Mouse (Mus musculus) cerebellum, adult (tissue): ENCODE measurements around the gene Slc13a1.
"Not testable (repeated sequence)": the region's sequence is repeated elsewhere in the genome, so short reads cannot be mapped to it uniquely, and the experiment has no call there.

Experiments used
- ATAC-seq: cut with Nextera tagmentation; 2 replicates; pipeline ENCODE4 v1.9.2; 2017; ENCODE audit warnings: mild to moderate bottlenecking, moderate library complexity, mixed read lengths; ENCODE audit not compliant: insufficient number of reproducible peaks, low FRiP score, low TSS enrichment

Slc13a1 gene

DNA sequence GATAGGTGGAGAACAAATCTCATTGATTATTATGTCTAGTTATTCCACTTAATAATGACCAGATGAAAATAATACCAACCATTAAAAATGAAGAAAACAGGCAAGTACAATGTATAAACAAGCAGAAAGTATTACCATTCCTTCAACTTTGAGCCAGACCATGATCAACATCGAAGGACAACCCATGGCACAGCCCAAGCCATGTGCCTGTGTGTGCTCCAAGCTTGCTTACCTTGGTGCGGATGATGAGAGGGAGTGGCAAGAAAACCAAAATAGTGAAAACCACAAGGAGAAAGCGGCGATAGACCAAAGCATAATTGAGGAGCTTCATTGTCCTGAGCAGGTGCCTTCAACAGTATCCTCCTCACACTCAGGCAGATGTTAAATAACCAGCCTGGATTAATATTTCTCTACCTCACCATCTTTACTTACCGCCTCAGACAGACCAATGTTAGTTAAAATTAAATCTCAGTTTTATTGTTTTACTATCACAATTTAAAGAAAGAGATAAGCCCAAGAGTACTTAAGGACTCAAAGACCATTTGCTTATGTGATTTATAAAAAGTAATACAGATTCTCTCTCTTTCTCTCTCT lies at the start of gene Slc13a1:
Slc13a1 (minus strand) TSS at position 359 of the 594 bp plus-strand sequence.
- ATAC-seq = no peak

DNA sequence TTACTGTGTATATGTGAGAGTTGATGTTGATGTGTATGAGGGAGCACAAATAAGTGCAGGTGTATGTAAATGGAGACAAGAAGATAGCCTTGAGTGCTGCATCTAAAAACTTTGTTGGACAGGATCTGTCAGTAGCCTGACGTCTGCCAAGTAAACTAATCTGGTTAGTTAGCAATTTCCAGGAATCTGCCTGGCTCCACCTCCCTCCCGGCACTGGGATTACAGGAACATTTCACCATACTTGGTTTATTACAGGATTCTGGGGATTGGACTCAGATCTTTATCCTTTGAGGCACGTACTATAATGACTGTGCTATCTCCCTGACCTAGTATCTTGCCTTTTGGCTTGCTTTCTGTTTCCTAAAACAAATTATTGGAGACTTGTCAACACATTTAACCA lies 40.0 kb upstream of the Slc13a1 start:
- ATAC-seq = no peak

DNA sequence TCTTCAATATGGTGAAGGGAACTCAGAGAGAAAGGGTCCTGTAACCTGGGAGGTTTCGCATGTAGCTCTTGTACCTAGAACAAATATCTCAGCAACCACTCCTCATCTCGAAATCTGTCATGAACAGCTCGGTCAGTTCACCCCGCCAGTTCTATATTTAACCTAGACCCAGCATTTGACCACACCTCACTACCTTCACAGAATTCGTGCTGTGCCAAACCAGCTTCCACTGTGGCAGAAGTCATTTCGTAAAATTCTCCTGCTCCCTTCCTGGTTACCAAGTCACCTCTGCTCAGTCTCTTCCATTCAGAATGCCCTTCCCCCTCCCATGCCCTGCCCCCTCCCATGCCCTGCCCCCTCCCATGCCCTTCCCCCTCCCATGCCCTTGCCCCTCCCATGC lies 34.3 kb upstream of the Slc13a1 start:
- ATAC-seq = peak; percentile 58; the same call in 1 of the 2 replicates

DNA sequence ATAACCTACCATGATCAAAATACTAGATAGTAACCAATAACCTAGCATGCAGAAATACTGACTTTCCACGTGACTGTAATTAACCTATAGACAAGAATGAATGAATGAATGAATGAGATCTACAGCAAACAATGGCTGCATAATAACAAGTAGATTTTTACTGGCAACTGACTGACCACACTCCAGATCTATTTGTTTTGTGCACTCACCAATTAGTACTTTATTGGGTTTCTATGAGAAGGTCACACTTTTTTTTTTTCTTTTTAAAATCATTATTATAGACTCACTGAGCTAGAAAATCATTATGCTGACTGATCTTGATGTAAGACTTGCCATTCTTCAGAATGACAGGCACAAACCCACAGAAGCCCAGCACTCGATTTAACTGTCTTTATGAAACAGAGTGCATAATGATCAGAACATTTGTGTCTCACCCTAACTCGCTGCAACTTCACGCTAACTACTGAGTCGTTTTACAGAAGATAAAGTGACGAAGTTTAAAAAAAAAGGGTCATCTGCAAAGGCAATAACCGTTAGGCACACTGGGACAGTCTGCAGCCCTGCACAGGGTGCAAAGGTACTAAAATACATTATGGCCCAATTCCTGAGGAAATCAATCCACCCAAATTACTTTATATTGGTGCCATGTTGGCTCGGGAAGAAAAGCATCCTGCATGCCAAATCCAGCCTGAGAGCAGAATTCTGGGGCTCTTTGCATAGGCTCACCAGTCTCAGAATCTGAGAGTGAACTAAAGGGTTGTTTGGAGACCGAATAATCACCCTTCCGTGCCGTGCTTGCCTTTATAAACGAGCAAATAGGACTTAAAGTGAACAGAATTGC lies 33.0 kb upstream of the Slc13a1 start:
- ATAC-seq = no peak

DNA sequence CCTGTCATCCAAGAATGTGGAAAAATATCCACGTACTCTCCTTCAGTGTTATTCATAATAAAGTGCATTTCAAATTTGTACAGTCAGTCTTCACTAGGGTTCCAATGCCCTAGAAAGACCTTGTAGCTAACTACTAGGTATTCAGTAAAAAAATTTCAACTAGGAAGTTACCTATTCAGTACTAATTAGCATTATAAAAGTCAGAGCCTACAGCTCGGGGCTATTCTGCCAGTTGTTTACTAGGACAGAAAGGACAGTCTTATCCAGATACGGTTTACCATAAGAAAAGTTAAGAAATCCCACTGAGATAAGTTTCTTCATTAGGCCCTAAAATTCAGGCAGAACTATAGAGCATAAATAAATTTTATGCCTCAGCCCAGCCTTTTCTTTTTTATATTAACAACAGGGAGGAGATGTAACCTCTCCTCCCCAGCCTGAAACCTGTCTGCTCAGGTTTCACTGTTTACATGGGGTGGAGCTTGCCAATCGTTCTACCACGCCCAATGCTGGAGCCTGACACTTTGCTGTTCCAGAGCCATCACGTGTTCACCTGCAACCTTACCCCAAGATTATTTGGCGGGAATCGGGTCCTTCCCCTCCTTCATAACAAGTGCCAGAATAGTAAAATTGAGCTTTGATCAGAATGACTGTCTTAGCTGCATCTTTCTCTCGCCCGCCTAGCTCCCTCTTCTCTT lies 29.8 kb upstream of the Slc13a1 start:
- ATAC-seq = not testable (repeated sequence)

DNA sequence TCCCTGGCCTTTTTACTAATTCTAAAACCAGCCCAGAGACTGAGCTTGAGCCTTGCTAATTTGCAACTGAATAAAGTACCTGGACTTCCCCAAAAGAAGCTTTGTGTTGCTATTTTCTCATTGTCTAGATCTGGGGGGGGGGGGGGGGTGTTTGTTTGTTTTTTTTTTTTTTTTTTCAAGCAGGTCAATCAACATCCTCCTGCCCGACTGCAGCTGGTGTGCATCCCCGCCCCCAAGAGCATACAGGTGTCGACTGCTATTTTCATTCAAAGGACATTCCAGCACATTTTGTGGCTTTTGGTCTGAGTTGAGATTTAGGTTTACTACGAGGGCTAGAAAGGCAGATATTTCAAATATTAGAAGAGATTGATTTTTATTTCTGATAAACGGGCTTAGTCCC lies 28.5 kb upstream of the Slc13a1 start:
- not testable (repeated sequence) for ATAC-seq

DNA sequence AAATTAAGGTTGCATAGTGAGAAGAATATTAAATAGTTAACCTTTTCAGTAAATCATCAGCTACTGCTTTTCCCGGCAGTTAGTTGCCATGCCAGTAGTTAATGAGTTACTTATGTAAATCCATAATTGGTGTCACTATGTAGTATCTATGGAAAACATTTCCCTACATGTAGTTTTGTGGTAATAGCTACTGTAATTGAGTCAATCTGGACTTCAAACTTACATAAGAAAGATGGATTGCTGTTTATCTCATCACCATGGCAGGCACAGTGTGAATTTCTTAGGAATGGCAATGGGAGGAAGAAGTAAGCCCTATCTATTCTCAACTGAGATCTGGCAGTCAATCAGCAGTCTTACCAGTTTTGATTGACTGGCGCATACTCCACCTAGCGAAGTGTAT lies 15.5 kb upstream of the Slc13a1 start:
- no peak for ATAC-seq

DNA sequence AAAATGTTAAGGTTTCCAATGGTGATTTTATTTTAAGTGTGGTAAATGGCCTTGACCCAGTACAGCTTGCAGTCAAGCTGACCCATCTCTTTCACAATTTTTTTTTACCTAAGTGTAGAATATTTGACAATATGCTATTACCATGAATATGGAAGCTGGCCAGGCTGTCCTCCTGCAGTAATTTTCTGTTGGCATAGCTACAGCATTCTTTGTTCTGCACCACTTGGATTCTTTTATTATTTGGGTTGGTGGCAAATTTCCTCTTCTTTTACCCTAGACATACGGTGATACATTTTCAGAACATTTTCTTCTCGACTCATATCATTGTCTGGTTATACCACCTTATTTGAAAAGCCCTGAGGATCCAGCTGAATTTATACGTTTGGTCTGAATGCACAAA lies 7.5 kb upstream of the Slc13a1 start:
- peak; percentile 56 for ATAC-seq

DNA sequence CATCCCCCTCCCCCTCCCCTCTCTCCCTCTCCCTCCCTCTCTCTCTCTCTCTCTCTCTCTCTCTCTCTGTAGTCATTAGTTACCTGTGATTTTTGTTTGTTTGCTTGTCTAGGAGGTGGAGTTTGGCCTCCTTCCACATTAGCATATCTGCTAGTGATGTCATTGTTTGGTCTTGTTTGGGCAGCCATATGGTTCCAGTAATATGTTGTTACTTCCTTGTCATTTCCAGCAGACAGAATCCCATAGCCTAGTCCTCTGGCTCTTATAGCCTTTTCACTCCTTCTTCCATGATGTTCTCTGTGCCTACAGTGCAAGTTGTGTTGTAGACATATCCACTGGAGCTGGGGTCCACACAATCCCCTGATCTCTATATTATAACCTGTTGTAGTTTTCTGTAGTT lies 6.1 kb upstream of the Slc13a1 start:
- no peak for ATAC-seq

DNA sequence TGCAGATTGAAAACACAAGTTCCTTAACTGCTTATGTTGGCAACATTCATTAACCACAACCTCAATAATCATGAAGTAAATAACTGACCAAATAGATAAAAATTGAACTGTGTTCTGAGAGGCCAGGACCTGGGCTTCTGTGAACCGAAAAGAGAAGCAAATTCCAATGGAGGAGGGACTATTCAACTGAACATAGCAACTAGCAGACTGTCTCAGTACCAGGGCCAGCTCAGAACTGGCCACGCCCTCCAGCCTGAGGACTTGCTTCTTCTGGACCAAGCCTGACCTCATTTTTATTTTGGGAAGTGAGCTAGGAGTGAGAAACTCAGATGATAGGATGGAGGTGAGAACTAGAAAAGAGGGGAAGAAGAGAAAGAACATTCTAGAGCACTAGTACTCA lies 4.8 kb upstream of the Slc13a1 start:
- ATAC-seq = no peak

DNA sequence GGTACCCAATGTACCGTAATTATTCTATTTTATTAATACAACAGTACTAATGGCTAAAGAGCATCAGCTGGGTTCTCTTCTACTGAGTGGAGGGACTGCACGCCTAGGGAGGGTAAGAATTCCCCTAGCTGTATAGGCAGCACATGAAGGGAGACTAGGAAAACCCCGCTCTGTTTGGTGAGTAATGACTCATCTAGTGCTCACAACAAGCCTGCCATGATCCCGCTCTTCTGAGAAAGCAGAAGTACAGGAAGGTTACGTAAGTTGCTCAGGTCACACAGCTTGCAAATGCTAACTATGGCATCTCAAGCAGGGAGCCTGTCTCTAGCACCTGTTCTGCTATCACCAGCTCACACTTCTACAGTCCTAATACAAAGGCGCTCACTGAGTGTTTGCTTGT lies 1.1 kb downstream of the Slc13a1 start:
- ATAC-seq = peak; percentile 93

DNA sequence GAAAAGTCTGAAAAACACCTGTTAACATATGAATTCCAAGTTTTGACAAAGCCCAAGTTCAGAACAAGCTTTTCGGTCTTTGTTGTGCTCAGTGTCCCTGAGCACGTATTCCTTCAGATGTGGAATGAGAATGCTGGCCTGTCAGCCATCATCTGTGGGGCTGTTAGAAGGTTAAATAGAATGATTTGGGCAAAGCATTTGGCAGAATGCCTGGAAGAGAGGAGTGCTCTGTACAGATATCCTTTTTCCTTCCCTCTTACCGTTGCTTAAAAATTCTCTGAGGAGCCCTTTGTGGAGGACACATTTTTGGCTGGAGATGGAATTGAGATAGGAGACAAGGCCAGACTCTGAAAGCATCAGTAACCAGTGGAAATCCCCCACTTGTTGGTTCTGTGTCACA lies 2.6 kb downstream of the Slc13a1 start:
- ATAC-seq = no peak

DNA sequence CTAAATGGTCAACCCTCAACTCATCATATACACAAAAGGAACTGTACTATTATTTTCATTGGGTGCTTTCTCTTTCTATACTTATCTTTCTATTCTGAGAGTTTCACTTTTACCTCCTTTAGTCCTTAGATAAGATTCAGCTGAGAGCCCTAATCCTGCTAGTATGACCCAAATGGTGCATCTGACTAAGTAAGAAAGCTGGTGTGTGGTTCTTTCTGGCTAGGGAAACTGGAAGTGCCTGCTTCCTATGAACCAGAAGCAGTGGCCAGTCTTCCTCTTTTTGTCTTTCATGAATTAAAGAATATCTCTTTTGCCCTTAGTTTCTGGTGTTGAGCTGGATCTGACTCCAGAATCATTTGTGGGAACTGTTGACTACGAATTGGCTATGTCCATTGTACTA lies 8.1 kb downstream of the Slc13a1 start:
- no peak for ATAC-seq

DNA sequence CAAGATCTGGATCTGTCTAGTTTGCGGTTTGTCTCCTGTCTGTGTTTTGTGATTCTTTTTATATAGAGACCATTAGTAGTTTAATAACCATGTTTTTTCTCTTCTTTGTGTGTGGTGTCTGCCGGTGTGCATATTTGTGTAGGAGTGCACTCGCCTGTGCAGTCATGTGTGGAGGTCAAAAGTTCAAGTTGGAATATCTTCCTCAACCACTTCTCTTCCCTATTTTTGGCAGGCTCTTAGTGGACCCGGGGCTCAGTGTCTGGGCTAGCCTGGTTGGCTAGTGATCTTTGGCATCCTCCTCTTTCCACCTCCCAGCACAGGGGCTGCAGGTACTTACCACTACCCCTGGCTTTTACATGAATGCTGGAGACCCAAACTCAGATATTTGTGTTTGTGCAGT lies 13.0 kb downstream of the Slc13a1 start:
- no peak for ATAC-seq

DNA sequence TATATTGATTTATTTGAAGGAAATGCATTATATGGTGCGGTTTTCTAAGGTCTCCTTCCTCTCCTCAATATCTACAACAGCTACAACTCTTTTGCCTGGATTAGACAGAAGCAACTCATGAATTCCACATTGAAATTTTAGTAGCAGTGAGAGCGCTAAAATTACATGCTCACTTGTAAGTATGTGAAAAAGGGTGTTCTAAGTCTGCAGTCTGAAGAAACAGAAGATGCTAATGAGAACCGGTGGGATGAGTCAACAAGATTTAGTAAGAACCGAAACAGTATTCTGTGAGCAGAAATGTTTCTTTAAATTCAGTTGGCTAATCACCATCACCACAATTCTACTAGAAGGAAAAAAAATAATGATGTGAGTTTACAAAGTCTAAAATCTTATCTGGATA lies 34.9 kb downstream of the Slc13a1 start:
- ATAC-seq = no peak

DNA sequence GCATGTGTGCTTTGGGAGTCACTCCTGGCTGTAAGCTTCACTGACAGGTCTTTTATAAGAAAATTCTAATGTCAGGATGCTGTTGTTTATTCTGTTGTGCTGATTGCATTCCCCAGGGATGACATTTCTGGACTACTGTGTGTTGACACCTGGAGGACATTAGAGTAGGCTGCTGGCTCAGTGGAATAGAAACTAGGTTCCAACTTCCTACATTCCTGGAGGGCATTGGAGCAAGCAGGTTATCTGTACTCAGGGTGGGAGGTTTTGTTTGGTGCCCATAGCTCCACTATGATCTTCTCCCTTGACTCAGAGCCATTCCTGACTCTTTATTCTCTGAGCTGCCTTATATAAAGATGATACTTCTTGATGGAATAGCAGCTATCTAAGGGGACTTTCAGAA lies 45.3 kb downstream of the Slc13a1 start:
- no peak for ATAC-seq

DNA sequence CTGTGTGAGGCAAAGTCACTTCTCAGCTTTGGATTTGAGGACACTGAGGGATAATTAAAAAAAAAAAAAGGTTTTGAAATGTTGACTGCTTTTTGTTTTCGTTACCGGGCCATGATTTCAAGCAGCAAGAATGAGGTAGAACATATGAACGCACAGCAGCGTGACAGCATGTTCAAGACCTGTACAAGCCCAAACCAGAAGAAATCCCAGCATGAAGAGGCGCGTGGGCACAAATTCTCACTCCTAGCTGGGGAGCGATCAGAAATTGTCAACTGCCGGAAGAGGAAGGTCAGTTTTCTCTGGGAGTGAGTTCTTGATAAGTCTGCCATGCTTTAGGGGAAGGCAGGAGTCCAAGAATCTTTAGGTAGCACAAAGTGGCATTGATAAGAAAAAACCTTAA lies 56.3 kb downstream of the Slc13a1 start:
- ATAC-seq = no peak

DNA sequence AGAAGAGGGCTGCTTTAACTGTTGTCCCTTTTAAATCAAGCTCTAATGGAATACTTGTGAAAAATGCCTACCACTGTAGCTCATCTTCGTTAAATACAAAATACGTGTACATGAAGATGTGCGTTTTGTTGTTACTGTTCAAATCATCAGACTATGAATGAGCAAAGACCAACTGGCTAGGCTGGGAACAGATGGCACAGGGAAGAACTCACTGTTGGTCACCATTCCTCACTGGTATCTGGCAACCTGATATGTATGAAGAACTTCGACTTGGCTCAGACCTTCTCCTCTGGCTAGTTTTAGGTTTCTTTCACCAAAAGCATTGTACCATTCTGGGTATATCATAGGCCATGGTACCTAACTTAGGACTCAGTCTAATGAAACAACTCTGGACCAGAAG lies 59.4 kb downstream of the Slc13a1 start:
- peak; percentile 85 for ATAC-seq

DNA sequence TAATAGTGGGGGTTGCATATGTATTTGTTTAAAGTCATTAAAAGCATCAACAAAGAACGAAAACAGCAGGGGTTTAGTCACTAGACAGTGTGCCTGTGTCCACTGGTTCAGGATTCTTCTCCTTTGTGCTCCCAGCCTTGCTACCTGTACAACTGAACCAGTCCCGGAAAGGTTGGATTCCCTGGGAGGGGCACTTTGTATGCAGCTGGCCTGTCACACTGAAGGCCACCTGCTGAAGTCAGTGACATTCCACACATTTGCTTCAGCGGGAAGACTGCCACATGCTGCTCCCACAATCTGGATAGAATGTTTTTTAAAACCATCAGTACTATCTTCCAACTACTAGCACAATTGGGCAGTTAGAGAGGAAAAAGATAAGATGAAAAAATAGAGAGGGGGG lies 61.7 kb downstream of the Slc13a1 start:
- ATAC-seq = peak; percentile 87

DNA sequence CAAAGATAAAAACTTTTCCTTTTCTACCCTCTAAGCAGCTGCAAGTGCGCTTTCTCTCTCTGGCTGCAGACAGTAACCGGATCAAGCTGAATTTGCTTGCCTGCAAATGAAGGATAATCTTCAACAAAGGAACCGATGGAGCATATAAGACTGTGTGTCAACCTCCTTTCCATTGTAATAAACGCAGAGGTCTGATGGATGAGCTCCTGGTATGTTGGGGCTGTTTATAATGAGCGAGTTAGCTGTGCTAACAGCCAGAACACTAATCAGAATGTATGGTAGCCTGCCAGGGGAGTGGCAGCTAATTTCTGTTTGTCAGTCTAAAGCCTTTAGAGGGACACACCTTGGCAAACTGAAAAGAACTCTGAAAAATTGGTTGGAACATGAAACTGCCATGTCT lies 62.2 kb downstream of the Slc13a1 start:
- ATAC-seq = peak; percentile 29; the same call in 1 of the 2 replicates

DNA sequence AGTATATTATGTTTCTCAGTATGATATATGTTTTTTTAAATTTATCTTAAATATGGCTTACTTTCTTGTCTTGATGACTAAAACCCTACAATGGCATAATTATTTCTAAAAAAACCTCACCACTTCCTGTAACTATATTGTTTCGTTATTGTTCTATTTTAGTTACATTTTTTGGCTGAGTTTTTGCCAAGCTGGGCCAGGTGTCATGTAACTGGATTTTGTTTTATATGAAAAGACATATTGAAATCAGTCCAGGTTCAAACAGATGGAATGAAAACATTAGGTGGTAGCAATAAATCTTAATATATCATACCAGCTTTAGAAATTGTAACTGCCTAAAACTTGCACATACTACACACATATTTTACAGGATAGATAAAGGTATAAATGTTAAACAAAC lies 66.6 kb downstream of the Slc13a1 start:
- peak; percentile 49 for ATAC-seq
